Mouse (Mus musculus) kidney, embryonic 16.5 days (tissue): ENCODE results near the gene Ankrd33b. TPM values are rescaled to one million over a fixed set of nuclear protein-coding genes. Genes with fewer than 3 reads are reported as not detected.

ENCODE experiments used
- ATAC-seq: fragments of 200-750 bp; cut with Nextera tagmentation; 2 replicates; pipeline ENCODE4 v1.8.0; 2017; ENCODE audit warnings: moderate TSS enrichment; ENCODE audit not compliant: low FRiP score, low TSS enrichment
- H3K27ac ChIP-seq: fragments of 300-500 bp; sonication (generic); 2 replicates; pipeline ENCODE4 v1.5.1; 2014; ENCODE audit warnings: low read length
- H3K27me3 ChIP-seq: fragments of 300-500 bp; sonication (generic); 2 replicates; pipeline ENCODE4 v1.6.1; 2014; ENCODE audit warnings: low read length, control low read depth, mixed read lengths; ENCODE audit not compliant: insufficient read depth
- H3K36me3 ChIP-seq: fragments of 300-500 bp; sonication (generic); 2 replicates; pipeline ENCODE4 v1.6.1; 2014; ENCODE audit warnings: low read length, control low read depth, mixed read lengths; ENCODE audit not compliant: insufficient read depth
- H3K4me1 ChIP-seq: fragments of 300-500 bp; sonication (generic); 2 replicates; pipeline ENCODE4 v1.6.1; 2014; ENCODE audit warnings: low read length, control low read depth, mixed read lengths; ENCODE audit not compliant: insufficient read depth
- H3K4me2 ChIP-seq: fragments of 300-500 bp; sonication (generic); replicated peaks from 2 replicates; pipeline ENCODE4 v1.6.1; 2014; ENCODE audit warnings: low read depth, low read length
- H3K4me3 ChIP-seq: fragments of 300-500 bp; sonication (generic); 2 replicates; pipeline ENCODE4 v1.5.1; 2014; ENCODE audit warnings: mild to moderate bottlenecking, low read length
- H3K9ac ChIP-seq: fragments of 300-500 bp; sonication (generic); replicated peaks from 2 replicates; pipeline ENCODE4 v1.6.1; 2014; ENCODE audit warnings: low read length
- H3K9me3 ChIP-seq: fragments of 300-500 bp; sonication (generic); 2 replicates; pipeline ENCODE4 v1.6.1; 2016; ENCODE audit warnings: low read length, control low read depth
- WGBS: fragments of 180-500 bp; shearing (Covaris S2); extraction: QIAGEN DNeasy Blood & Tissue Kit; methylation state at CpG from one replicate; pipeline ENCODE4 v1.1.7; 2014; 5-methylcytosine and 5-hydroxymethylcytosine counted together
- polyA plus RNA-seq: library from polyadenylated mRNA; unstranded; fragments of >200 nt; fragmentation: Nextera tagmentation; extraction: Ambion mirVana; gene quantifications from 2 replicates; pipeline ENCODE4 v1.2.1, GENCODE M21; 2015

Gene Ankrd33b
- polyA plus RNA-seq, 1 experiment from 2014 or later: 8.5 TPM

- H3K4me1 ChIP-seq: peaks cover 23% of the 10 kb centered on the region
- no peak overlapping the region for H3K9ac ChIP-seq
- peaks cover 26% of the 10 kb centered on the region for H3K27me3 ChIP-seq
- H3K4me2 ChIP-seq: no peak overlapping the region
- ATAC-seq: no peak
- no peak overlapping the region for H3K27ac ChIP-seq
- H3K4me3 ChIP-seq: no peak overlapping the region
- no peaks in the 10 kb centered on the region for H3K36me3 ChIP-seq
- WGBS: 85% methylated on average over 13 of the region's 13 CpGs
- H3K9me3 ChIP-seq: no peaks in the 10 kb centered on the region
Measured at GRCm38 (mm10) chr15:31363241-31363980, 4.1 kb downstream of the Ankrd33b start.

GRCm38 (mm10) chr15:31361259-31361853, 6.2 kb downstream of the Ankrd33b start:
- Histone ChIP-seq H3K4me2 (no peak overlapping the region), H3K9ac (no peak overlapping the region), H3K4me3 (no peak overlapping the region), H3K4me1 (peaks cover 9% of the 10 kb centered on the region; the same call in 1 of the 2 replicates), H3K27me3 (peaks cover 15% of the 10 kb centered on the region), H3K27ac (no peak overlapping the region), H3K36me3 (no peaks in the 10 kb centered on the region), H3K9me3 (no peaks in the 10 kb centered on the region)
- ATAC-seq: no peak
- 88% methylated on average over 9 of the region's 9 CpGs for WGBS

GRCm38 (mm10) chr15:31360593-31360992, 6.9 kb downstream of the Ankrd33b start:
- Histone ChIP-seq H3K27me3 (peaks cover 9% of the 10 kb centered on the region; the same call in 1 of the 2 replicates), H3K36me3 (no peaks in the 10 kb centered on the region), H3K4me2 (no peak overlapping the region), H3K9me3 (no peaks in the 10 kb centered on the region), H3K27ac (no peak overlapping the region), H3K9ac (no peak overlapping the region), H3K4me3 (no peak overlapping the region), H3K4me1 (peaks cover 1% of the 10 kb centered on the region; the same call in 1 of the 2 replicates)
- ATAC-seq: no peak
- WGBS: 56% methylated on average over 6 of the region's 6 CpGs

- no peak overlapping the region for H3K4me3 ChIP-seq
- H3K4me1 ChIP-seq: no peaks in the 10 kb centered on the region
- peaks cover 1% of the 10 kb centered on the region; the same call in 1 of the 2 replicates for H3K27me3 ChIP-seq
- H3K27ac ChIP-seq: no peak overlapping the region
- no peak overlapping the region for H3K9ac ChIP-seq
- WGBS: 84% methylated on average over 6 of the region's 6 CpGs
- no peaks in the 10 kb centered on the region for H3K36me3 ChIP-seq
- peak; percentile 74 for ATAC-seq
- H3K9me3 ChIP-seq: no peaks in the 10 kb centered on the region
- no peak overlapping the region for H3K4me2 ChIP-seq
Measured at GRCm38 (mm10) chr15:31359805-31360204, 7.7 kb downstream of the Ankrd33b start.

DNA sequence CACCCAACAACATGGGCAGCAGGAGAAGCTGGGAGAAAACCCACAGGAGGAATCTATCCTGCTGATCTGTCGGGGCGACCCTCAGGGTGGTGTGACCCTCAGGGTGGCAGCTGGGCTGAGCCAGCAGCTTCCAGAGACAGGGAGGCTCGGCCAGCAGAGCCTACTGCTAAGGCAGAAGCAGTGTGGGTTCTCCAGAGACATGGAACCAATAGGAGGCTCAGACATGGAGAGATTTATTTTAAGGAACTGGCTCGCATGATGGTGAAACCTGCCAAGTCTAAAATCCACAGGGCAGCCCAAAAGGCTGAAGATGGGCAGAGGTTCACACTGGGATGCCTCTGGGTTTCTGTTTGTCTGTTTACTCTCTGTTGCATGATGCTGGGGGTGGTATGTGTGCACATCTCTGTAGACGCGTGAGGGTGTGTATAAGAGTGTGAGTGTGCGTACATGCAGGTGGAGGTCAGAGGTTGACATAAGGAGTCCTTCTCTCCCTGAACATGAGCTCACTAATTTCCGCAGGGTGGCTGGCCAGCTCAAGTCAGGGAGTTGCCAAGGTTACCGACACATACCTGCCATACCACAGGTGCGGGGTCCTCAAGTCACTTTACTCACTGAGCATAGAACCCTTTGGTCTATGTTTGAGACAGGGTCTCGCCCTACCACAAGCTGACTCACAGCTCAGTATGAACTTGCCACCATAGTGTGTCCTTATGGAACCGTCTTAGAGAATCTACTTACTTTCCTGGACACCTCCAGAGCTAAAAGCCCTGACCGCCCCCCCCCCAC, 14.8 kb downstream of the Ankrd33b start:
- ATAC-seq: no peak; the same call in 1 of the 2 replicates
- no peaks in the 10 kb centered on the region for H3K9me3 ChIP-seq
- no peak overlapping the region for H3K27ac ChIP-seq
- H3K27me3 ChIP-seq: no peaks in the 10 kb centered on the region
- 69% methylated on average over 13 of the region's 13 CpGs for WGBS
- no peaks in the 10 kb centered on the region for H3K36me3 ChIP-seq
- H3K4me2 ChIP-seq: no peak overlapping the region
- H3K4me1 ChIP-seq: peaks cover 5% of the 10 kb centered on the region; the same call in 1 of the 2 replicates
- no peak overlapping the region for H3K9ac ChIP-seq
- H3K4me3 ChIP-seq: no peak overlapping the region

GRCm38 (mm10) chr15:31349810-31350341, 17.6 kb downstream of the Ankrd33b start:
- H3K27ac ChIP-seq: no peak overlapping the region
- no peaks in the 10 kb centered on the region for H3K27me3 ChIP-seq
- H3K9me3 ChIP-seq: no peaks in the 10 kb centered on the region
- no peak overlapping the region for H3K4me2 ChIP-seq
- no peak for ATAC-seq
- H3K9ac ChIP-seq: no peak overlapping the region
- WGBS: 55% methylated on average over 7 of the region's 7 CpGs
- no peak overlapping the region for H3K4me3 ChIP-seq
- peaks cover 5% of the 10 kb centered on the region; the same call in 1 of the 2 replicates for H3K4me1 ChIP-seq
- no peaks in the 10 kb centered on the region for H3K36me3 ChIP-seq

DNA sequence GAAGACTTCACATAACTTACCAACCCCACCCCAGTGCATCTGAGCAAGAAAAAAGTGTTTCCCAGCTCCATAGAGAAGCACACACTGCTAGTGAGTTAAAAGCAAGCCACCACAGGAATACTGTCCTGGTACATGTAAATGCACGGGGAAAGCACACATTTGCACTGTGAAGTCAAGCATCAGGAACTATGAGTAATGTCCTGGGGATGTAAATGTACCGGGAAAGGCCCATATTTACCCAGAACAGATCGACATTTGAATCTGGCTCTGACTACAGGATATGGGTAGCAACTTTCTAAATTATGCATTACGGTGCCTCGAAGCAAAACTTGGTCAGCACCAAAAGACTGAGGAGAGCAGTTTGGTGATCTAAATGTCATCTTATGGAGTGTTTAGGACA, 18.5 kb downstream of the Ankrd33b start:
- Histone ChIP-seq H3K9me3 (no peaks in the 10 kb centered on the region), H3K4me2 (no peak overlapping the region), H3K27me3 (no peaks in the 10 kb centered on the region), H3K4me1 (peaks cover 6% of the 10 kb centered on the region), H3K9ac (no peak overlapping the region), H3K4me3 (no peak overlapping the region), H3K27ac (no peak overlapping the region), H3K36me3 (no peaks in the 10 kb centered on the region)
- no peak for ATAC-seq
- WGBS: 78% methylated on average over 5 of the region's 5 CpGs

DNA sequence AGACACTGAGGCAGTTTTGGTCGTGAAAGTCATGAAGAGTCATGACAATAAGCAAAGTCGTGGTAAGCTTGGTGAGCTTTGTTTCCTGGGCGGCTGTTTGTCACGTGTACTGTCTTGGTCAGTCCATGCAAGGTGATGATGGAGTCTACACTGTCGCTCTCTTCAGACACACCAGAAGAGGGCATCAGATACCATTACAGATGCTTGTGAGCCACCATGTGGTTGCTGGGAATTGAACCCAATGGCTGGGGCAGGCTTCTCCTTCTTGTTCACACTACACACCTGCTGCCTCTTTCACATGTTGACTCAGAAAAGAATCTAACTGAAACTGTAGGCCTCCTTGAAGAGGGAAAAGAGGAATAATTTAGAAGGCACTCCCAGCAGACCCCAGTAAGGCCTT, 19.3 kb downstream of the Ankrd33b start:
- Histone ChIP-seq H3K4me2 (no peak overlapping the region), H3K4me1 (peaks cover 14% of the 10 kb centered on the region)

GRCm38 (mm10) chr15:31346508-31346907, 21.0 kb downstream of the Ankrd33b start:
- no peak overlapping the region for H3K4me2 ChIP-seq
- no peak overlapping the region for H3K4me3 ChIP-seq
- 59% methylated on average over 2 of the region's 2 CpGs for WGBS
- no peaks in the 10 kb centered on the region for H3K27me3 ChIP-seq
- H3K9ac ChIP-seq: no peak overlapping the region
- no peak for ATAC-seq
- H3K27ac ChIP-seq: no peak overlapping the region
- no peaks in the 10 kb centered on the region for H3K36me3 ChIP-seq
- H3K9me3 ChIP-seq: no peaks in the 10 kb centered on the region
- H3K4me1 ChIP-seq: peaks cover 14% of the 10 kb centered on the region

More for the DNA sequence above, 19.3 kb downstream of the Ankrd33b start:
- Histone ChIP-seq H3K27me3 (no peaks in the 10 kb centered on the region), H3K9me3 (no peaks in the 10 kb centered on the region), H3K9ac (no peak overlapping the region), H3K36me3 (no peaks in the 10 kb centered on the region), H3K4me3 (no peak overlapping the region), H3K27ac (no peak overlapping the region)
- ATAC-seq: no peak
- 84% methylated on average over 5 of the region's 5 CpGs for WGBS
